Mouse (Mus musculus) heart, embryonic 12.5 days (tissue): ENCODE measurements around the gene Defb20. TPM values are rescaled to one million over a fixed set of nuclear protein-coding genes. Genes with fewer than 3 reads are reported as not detected.

Source experiments
- ATAC-seq: fragments of 200-750 bp; cut with Nextera tagmentation; 2 replicates; pipeline ENCODE4 v1.8.0; 2017; ENCODE audit warnings: moderate TSS enrichment, moderate library complexity; ENCODE audit not compliant: insufficient number of reproducible peaks, low FRiP score
- H3K27ac ChIP-seq: fragments of 300-500 bp; sonication (generic); 2 replicates; pipeline ENCODE4 v1.5.1; 2016; ENCODE audit warnings: mild to moderate bottlenecking, moderate library complexity; ENCODE audit not compliant: poor library complexity, severe bottlenecking
- H3K27me3 ChIP-seq: fragments of 300-500 bp; sonication (generic); replicated peaks from 2 replicates; pipeline ENCODE4 v1.6.1; 2016; ENCODE audit warnings: mild to moderate bottlenecking, moderate library complexity
- H3K36me3 ChIP-seq: fragments of 300-500 bp; sonication (generic); 2 replicates; pipeline ENCODE4 v1.6.1; 2016; ENCODE audit warnings: mild to moderate bottlenecking, moderate library complexity
- H3K4me1 ChIP-seq: fragments of 300-500 bp; sonication (generic); replicated peaks from 2 replicates; pipeline ENCODE4 v1.6.1; 2016; ENCODE audit warnings: mild to moderate bottlenecking
- H3K4me2 ChIP-seq: fragments of 300-500 bp; sonication (generic); 2 replicates; pipeline ENCODE4 v1.6.1; 2016; ENCODE audit warnings: mild to moderate bottlenecking, moderate library complexity
- H3K4me3 ChIP-seq: fragments of 300-500 bp; sonication (generic); 2 replicates; pipeline ENCODE4 v1.5.1; 2016; ENCODE audit warnings: mild to moderate bottlenecking
- H3K9ac ChIP-seq: fragments of 300-500 bp; sonication (generic); 2 replicates; pipeline ENCODE4 v1.6.1; 2016; ENCODE audit warnings: mild to moderate bottlenecking, moderate library complexity
- H3K9me3 ChIP-seq: fragments of 300-500 bp; sonication (generic); replicated peaks from 2 replicates; pipeline ENCODE4 v1.6.1; 2016; ENCODE audit warnings: mild to moderate bottlenecking, moderate library complexity
- WGBS: fragments of 180-500 bp; shearing (Covaris S2); methylation state at CpG from one replicate; pipeline ENCODE4 v1.1.7; 2016; 5-methylcytosine and 5-hydroxymethylcytosine counted together
- polyA plus RNA-seq: library from polyadenylated mRNA; unstranded; fragments of >200 nt; fragmentation: Nextera tagmentation; extraction: Ambion mirVana; gene quantifications from 2 replicates; pipeline ENCODE4 v1.2.1, GENCODE M21; 2016

Defb20 gene
- polyA plus RNA-seq, 1 experiment from 2014 or later: not detected

DNA sequence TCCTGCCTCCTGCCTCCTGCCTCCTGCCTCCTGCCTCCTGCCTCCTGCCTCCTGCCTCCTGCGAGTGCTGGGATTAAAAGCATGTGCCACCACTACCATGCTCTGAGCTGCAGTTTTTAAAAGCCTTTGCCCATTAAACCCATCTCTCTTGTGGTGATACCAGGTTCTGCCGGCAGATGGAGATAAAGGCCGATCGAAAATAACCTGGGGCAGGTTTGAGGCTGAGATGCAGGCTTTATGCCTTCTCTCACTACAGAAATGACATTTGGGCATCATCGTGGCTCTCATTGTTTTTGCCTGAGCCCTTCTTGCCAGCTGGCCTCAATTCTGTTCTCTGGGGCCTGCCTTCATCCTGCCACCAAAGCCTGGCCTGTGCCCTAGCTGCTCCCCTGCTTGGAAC, 26.6 kb upstream of the Defb20 start:
- H3K27ac ChIP-seq: no peak overlapping the region
- no peak overlapping the region for H3K4me2 ChIP-seq
- 4% methylated on average over 5 of the region's 5 CpGs for WGBS
- no peaks in the 10 kb centered on the region for H3K36me3 ChIP-seq
- ATAC-seq: no peak
- no peak overlapping the region for H3K9ac ChIP-seq
- peaks cover 26% of the 10 kb centered on the region for H3K4me1 ChIP-seq
- H3K4me3 ChIP-seq: no peak overlapping the region
- H3K9me3 ChIP-seq: no peaks in the 10 kb centered on the region
- 0 out of 2 replicates have a peak, but pooled peaks cover 5% of the 10 kb centered on the region for H3K27me3 ChIP-seq

DNA sequence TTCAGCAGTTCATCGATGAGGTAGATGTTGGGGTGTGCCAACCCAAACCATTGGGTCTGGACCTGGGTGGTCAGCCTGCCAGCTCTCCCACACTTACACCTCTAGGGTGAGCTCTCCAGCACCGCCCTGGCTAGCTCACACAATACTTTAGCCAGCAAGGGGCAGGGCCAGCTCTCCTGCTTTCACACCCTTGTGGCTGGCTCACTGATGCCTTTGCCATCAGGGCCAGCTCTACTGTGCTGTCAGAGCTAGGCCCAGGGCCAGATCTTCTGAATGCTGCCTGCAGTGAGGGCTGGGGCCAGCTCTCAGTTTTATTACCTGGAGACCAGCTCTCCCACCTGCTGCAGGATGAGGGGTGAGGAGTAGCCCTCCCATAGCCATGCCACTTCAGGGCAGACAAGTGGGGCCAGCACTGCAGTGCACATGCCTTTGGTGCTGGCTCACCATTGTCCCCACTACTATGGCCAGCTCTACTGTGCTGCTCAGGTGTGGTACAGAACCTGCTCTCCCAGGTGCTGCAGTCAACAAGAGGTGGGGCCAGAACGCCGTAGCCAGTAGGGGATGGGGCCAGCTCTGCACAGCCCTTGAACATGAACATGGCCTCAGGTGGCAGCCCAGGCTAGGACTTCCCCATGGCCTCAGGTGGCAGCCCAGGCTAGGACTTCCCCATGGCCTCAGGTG, 24.6 kb upstream of the Defb20 start:
- Histone ChIP-seq H3K4me3 (no peak overlapping the region), H3K4me2 (no peak overlapping the region), H3K9me3 (no peaks in the 10 kb centered on the region), H3K27me3 (0 out of 2 replicates have a peak, but pooled peaks cover 5% of the 10 kb centered on the region), H3K9ac (no peak overlapping the region), H3K4me1 (peaks cover 19% of the 10 kb centered on the region), H3K27ac (no peak overlapping the region), H3K36me3 (no peaks in the 10 kb centered on the region)
- peak; percentile 44 for ATAC-seq
- WGBS: 72% methylated on average over 4 of the region's 4 CpGs

DNA sequence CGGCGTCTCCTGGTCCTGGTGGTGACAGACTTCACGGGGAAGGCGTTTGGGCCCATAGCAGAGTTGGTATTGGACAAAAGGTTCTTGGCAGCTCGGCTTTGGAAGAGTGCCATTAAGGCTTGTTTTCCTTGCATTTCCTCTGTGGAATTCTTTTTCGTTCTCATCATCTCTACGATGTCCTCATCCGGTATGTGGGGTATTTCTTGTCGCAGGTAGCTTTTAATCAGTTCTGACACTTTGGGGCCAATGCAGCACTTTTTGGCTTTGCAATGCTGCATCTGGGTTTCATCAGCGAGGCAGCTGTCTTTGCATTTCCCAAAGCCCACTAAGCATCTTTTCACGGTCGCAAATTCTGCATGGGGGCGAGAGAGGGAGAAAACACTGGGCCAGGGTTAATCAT, 17.6 kb upstream of the Defb20 start:
- Histone ChIP-seq H3K4me2 (no peak overlapping the region), H3K27me3 (0 out of 2 replicates have a peak, but pooled peaks cover 4% of the 10 kb centered on the region), H3K27ac (no peak overlapping the region), H3K9ac (no peak overlapping the region), H3K4me3 (no peak overlapping the region), H3K4me1 (0 out of 2 replicates have a peak, but pooled peaks cover 4% of the 10 kb centered on the region), H3K9me3 (peaks cover 9% of the 10 kb centered on the region; the same call in 1 of the 2 replicates), H3K36me3 (no peaks in the 10 kb centered on the region)
- no peak for ATAC-seq
- WGBS: 49% methylated on average over 13 of the region's 13 CpGs

DNA sequence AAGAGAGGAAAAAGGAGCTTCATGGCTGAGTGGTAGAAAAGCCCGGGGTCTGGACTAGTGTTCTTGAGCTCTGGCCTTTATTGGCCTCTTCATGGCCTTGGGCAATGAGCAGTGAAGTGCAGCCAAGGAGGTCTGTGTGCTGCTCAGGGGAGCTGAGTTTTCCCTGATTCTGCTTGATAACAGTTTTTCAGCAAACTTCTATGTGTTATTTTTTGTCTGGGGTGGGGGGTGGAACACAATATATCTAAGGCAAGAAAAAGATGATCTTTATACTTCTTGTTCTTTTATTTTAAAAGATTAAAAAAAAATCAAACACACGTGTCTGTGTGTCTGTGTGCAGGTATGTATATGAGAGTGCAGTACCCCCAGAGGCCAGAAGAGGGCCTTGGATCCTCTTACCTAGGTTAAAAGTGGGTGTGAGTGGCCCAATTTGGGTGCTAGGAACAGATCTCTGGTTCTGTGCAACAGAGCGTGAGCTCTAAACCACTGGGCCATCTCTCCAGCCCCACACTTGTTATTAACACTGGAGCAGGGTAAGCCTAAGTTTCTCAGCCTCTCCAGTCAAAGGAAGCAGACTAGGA, 12.2 kb upstream of the Defb20 start, which contains the start of gene Defb23:
TSS of gene Defb23 (minus strand) at position 51 of the 581 bp plus-strand sequence.
- no peak for ATAC-seq
- H3K36me3 ChIP-seq: no peaks in the 10 kb centered on the region
- 85% methylated on average over 3 of the region's 3 CpGs for WGBS
- no peaks in the 10 kb centered on the region for H3K4me1 ChIP-seq
- H3K9ac ChIP-seq: no peak within 1 kb of the TSS
- no peak within 1 kb of the TSS for H3K4me3 ChIP-seq
- no peak within 1 kb of the TSS for H3K27ac ChIP-seq
- peaks cover 13% of the 10 kb centered on the region; the same call in 1 of the 2 replicates for H3K9me3 ChIP-seq
- H3K27me3 ChIP-seq: 0 out of 2 replicates have a peak, but pooled peaks cover 4% of the 10 kb centered on the region
- H3K4me2 ChIP-seq: no peak within 1 kb of the TSS

DNA sequence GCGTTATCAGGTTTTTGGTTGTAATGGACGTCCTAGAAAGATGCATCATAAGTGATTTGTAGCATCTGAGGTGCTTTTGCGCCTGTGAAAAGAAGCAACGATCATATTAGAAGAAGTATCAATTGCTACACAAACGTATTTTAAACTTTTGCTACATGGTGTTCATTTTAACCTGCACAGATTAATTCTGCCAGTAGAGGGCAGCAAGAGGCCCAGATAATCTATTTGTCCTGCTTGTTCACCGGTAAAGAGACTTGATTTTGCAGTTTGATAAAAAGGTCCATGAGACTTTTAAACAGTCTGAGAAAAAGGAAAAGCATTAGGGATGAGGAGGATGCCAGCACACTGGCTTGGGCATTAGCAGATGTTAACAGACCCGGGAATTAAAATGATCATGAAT, 5.9 kb upstream of the Defb20 start:
- H3K4me1 ChIP-seq: no peaks in the 10 kb centered on the region
- no peak overlapping the region for H3K27ac ChIP-seq
- no peak overlapping the region for H3K9ac ChIP-seq
- ATAC-seq: no peak
- no peak overlapping the region for H3K4me3 ChIP-seq
- H3K4me2 ChIP-seq: no peak overlapping the region
- WGBS: 24% methylated on average over 7 of the region's 7 CpGs
- no peaks in the 10 kb centered on the region for H3K36me3 ChIP-seq
- H3K9me3 ChIP-seq: no peaks in the 10 kb centered on the region
- H3K27me3 ChIP-seq: peaks cover 4% of the 10 kb centered on the region; the same call in 1 of the 2 replicates

DNA sequence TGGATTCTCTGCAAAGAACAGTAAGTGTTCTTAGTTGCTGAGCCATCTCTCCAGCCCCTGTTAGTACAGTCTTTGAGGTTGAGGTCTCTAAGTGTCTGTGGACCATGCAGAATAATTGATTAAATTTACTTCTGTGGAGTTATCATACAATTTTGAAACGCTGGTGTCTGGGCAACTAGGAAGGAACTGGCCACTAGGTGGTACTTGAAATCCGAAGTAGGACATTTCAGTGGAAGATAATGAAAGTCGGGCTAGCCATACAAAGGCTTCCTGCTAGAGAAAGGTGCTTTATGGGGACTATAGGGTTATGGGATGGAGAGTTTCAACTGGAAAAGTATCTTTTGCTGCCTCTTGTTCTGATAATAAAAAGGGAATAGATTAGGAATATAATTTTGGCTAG, 4.4 kb upstream of the Defb20 start:
- no peaks in the 10 kb centered on the region for H3K4me1 ChIP-seq
- no peak overlapping the region for H3K27ac ChIP-seq
- H3K36me3 ChIP-seq: no peaks in the 10 kb centered on the region
- H3K4me2 ChIP-seq: no peak overlapping the region
- no peak for ATAC-seq
- no peaks in the 10 kb centered on the region for H3K9me3 ChIP-seq
- peaks cover 4% of the 10 kb centered on the region; the same call in 1 of the 2 replicates for H3K27me3 ChIP-seq
- WGBS: 18% methylated on average over 3 of the region's 3 CpGs
- H3K4me3 ChIP-seq: no peak overlapping the region
- H3K9ac ChIP-seq: no peak overlapping the region

DNA sequence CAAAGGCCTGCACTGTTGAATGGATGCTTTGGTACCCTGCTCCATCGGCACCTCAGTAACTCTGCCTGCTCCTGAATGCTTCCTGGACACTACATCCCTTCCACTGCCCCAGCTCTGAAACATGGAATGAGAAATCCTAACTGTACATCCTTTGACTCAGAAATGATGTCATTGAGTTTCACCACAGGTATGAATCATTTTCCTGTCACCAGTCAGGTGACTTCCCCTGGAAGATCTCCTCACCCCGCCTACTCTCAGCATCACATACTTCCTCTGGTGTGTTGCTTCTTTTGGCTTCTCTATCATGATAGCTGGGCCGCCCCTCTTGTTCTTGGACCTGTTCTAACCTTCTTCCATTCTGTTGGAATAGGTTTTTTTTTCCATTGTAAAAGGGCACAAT, 4.0 kb downstream of the Defb20 start:
- Histone ChIP-seq H3K4me3 (no peak overlapping the region), H3K9ac (no peak overlapping the region), H3K4me2 (no peak overlapping the region), H3K4me1 (no peaks in the 10 kb centered on the region), H3K27me3 (no peaks in the 10 kb centered on the region), H3K9me3 (no peaks in the 10 kb centered on the region), H3K27ac (no peak overlapping the region), H3K36me3 (no peaks in the 10 kb centered on the region)
- 79% methylated on average over 3 of the region's 3 CpGs for WGBS
- ATAC-seq: no peak

DNA sequence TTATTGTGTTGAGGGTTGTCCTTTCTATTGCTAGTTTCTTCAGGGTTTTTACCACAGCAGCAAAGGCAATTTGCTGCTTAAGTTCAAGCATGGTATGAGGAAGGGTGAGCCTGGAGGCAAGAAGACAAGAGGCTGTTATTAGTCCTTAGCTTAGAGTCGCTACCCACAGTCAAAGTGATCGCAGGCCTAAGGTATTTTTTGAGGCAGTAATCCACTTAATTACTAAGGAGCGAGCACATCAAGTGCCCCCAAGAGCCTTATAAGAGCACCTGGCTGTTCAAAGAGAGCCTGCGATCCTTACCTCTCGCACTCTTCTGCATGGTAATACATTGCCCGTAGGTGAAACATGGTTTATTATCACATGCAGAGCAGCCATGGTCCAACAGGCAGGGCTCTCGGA, 4.9 kb downstream of the Defb20 start:
- Histone ChIP-seq H3K27me3 (no peaks in the 10 kb centered on the region), H3K36me3 (no peaks in the 10 kb centered on the region), H3K27ac (no peak overlapping the region), H3K9me3 (no peaks in the 10 kb centered on the region), H3K4me3 (no peak overlapping the region), H3K4me1 (no peaks in the 10 kb centered on the region), H3K9ac (no peak overlapping the region), H3K4me2 (no peak overlapping the region)
- WGBS: 83% methylated on average over 7 of the region's 7 CpGs
- ATAC-seq: no peak

DNA sequence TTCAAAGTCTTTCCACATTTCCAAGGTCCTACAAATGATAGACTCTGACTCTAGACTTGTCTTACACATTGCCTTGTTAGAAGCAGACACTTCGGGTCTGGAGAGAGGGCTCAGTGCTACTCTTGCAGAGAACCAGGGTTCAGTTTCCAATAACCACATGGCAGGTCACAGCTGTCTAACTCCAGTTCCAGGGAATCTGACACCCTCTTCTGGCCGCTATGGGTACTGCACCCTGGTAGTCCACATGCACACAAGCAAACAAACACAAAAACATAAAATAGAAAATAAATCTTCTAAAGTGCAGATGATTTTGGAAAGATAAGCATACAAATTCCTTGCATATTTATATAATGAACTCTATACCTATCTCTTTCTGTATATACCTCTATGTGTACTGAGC, 10.2 kb downstream of the Defb20 start:
- Histone ChIP-seq H3K27me3 (no peaks in the 10 kb centered on the region), H3K9ac (no peak overlapping the region), H3K27ac (no peak overlapping the region), H3K36me3 (no peaks in the 10 kb centered on the region), H3K4me1 (no peaks in the 10 kb centered on the region), H3K4me3 (no peak overlapping the region), H3K9me3 (peaks cover 3% of the 10 kb centered on the region; the same call in 1 of the 2 replicates), H3K4me2 (no peak overlapping the region)
- ATAC-seq: no peak
- WGBS: 74% methylated on average over 2 of the region's 2 CpGs

DNA sequence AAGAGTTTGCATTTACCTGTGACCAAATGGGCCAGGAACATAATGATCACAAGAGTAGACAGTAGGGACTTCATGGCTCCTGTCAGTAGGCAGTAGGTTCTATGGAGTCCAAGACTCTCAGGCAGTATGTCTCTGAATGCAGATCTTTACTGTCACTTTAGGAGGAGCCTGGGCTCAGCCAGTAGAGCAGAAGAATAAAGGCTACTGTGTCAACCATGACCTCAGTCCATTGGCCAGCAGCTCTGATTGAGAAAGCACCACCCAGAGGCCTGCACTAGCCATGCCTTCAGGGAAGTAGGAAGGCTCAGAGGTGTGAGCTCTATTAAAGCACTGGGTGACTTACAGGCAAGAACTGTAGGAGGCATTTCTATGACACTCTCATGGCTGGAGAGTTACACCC, 13.2 kb downstream of the Defb20 start, which contains the start of gene Defb22:
TSS of gene Defb22 (minus strand) at position 101 of the 400 bp plus-strand sequence.
- H3K9ac ChIP-seq: no peak within 1 kb of the TSS
- H3K4me1 ChIP-seq: no peaks in the 10 kb centered on the region
- no peak within 1 kb of the TSS for H3K27ac ChIP-seq
- no peaks in the 10 kb centered on the region for H3K27me3 ChIP-seq
- H3K4me2 ChIP-seq: no peak within 1 kb of the TSS
- no peak for ATAC-seq
- H3K9me3 ChIP-seq: peaks cover 3% of the 10 kb centered on the region; the same call in 1 of the 2 replicates
- H3K4me3 ChIP-seq: no peak within 1 kb of the TSS
- H3K36me3 ChIP-seq: no peaks in the 10 kb centered on the region

DNA sequence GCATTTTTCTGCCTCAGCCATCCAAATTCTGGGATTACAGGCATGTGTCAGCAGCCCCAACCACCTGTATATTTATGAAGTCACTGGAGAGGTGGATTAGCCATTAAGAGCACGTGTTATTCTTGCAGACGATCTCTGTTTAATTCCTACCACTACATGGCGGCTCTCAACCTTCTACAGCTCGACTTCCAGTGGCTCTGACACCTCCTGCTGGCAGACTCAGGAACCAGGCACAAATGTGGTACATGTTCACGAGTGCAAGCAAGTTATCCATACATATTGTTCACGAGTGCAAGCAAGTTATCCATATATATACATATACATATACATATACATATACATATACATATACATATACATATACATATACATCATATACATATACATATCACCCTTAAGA, 16.3 kb downstream of the Defb20 start:
- Histone ChIP-seq H3K9ac (no peak overlapping the region), H3K36me3 (no peaks in the 10 kb centered on the region), H3K9me3 (no peaks in the 10 kb centered on the region), H3K27ac (no peak overlapping the region), H3K4me3 (no peak overlapping the region), H3K4me2 (no peak overlapping the region), H3K4me1 (no peaks in the 10 kb centered on the region), H3K27me3 (no peaks in the 10 kb centered on the region)
- 75% methylated on average over 6 of the region's 6 CpGs for WGBS
- no peak for ATAC-seq
